Mouse (Mus musculus): Measurements from ENCODE around the gene Dnlz. TPM values are rescaled to one million over a fixed set of nuclear protein-coding genes. Genes with fewer than 3 reads are reported as not detected.
A peak's percentile ranks its signal among the peaks of the same experiment; 100 is the strongest.

Dnlz gene
- total and polyA plus RNA-seq, 3 experiments = 21.8 to 27.7 TPM; not detected in 1

GRCm38 (mm10) chr2:26351358-26352290 lies at the start of gene Dnlz (continued):
- TF ChIP-seq CHD2 (IDR thresholded peaks at IDR 0.05; ENCODE audit: low read length) (no peak), TBP (IDR thresholded peaks at IDR 0.05; ENCODE audit: low read depth, low read length) (0 out of 2 replicates have a peak, but pooled peaks have one; percentile 26), MEF2A (IDR thresholded peaks at IDR 0.05; ENCODE audit: extremely low read depth, insufficient replicate concordance, low read depth, low read length, poor library complexity, severe bottlenecking) (no peak)

- no peak overlapping the region for H3K9ac ChIP-seq (ENCODE audit: control insufficient read depth, low read depth, low read length, poor library complexity, severe bottlenecking)
- TF ChIP-seq MYB (IDR thresholded peaks at IDR 0.05; ENCODE audit: low read depth, low read length) (no peak), SMC3 (IDR thresholded peaks at IDR 0.05; ENCODE audit: low read depth, low read length) (no peak), MAZ (IDR thresholded peaks at IDR 0.05; ENCODE audit: low read depth, low read length) (no peak), MXI1 (IDR thresholded peaks at IDR 0.05; ENCODE audit: low read depth, low read length) (no peak), GABPA (IDR thresholded peaks at IDR 0.05; ENCODE audit: low read depth, low read length) (no peak), MEF2A (IDR thresholded peaks at IDR 0.05; ENCODE audit: extremely low read depth, insufficient replicate concordance, low read depth, low read length, poor library complexity, severe bottlenecking) (no peak), POLR2A (IDR thresholded peaks at IDR 0.05; ENCODE audit: control insufficient read depth in 1 of 2, insufficient read depth in 1 of 2, low read depth in 1 of 2, low read length in 2 of 2, poor library complexity in 1 of 2) (no peak), CTCF (IDR thresholded peaks at IDR 0.05 in 2 of 3, conservative IDR thresholded peaks at IDR 0.05 in 1 of 3; ENCODE audit: control insufficient read depth in 1 of 3, insufficient read depth in 1 of 3, low read depth in 2 of 3, low read length in 3 of 3, poor library complexity in 1 of 3, severe bottlenecking in 1 of 3) (no peak), TAL1 (IDR thresholded peaks at IDR 0.05; ENCODE audit: low read length) (no peak)
- no peak for DNase-seq (ENCODE audit: low read depth, low spot score)
- H3K27me3 ChIP-seq (ENCODE audit: control insufficient read depth in 1 of 2, insufficient read depth in 2 of 2, low read length in 2 of 2) = no peaks in the 10 kb centered on the region
- H3K4me1 ChIP-seq (ENCODE audit: control insufficient read depth in 1 of 2, insufficient read depth in 2 of 2, low read length in 2 of 2) = no peaks in the 10 kb centered on the region; a peak in 1 of 4 replicates
- H3K27ac ChIP-seq (ENCODE audit: control insufficient read depth, low read depth, low read length) = no peak overlapping the region
- no peak overlapping the region for H3K4me3 ChIP-seq (ENCODE audit: control insufficient read depth in 1 of 2, insufficient read depth in 1 of 2, low read depth in 2 of 2, low read length in 2 of 2)
- no peaks in the 10 kb centered on the region for H3K9me3 ChIP-seq (replicated peaks; ENCODE audit: insufficient read depth, low read length)
- no peaks in the 10 kb centered on the region; the same call in none of the 2 replicates for H3K79me2 ChIP-seq (ENCODE audit: control insufficient read depth, insufficient read depth, low read length, poor library complexity)
- peaks cover 0 to 8% of the 10 kb centered on the region in 2 experiments; a peak in 2 of 4 replicates for H3K36me3 ChIP-seq (ENCODE audit: control insufficient read depth in 1 of 2, insufficient read depth in 2 of 2, low read length in 2 of 2)
Observed at GRCm38 (mm10) chr2:26401023-26401422, 49.1 kb upstream of the Dnlz start.

GRCm38 (mm10) chr2:26400296-26400695 lies 48.4 kb upstream of the Dnlz start:
- TF ChIP-seq ZKSCAN1 (IDR thresholded peaks at IDR 0.05; ENCODE audit: low read depth, low read length) (no peak), JUND (IDR thresholded peaks at IDR 0.05; ENCODE audit: low read depth, low read length) (no peak), TAL1 (IDR thresholded peaks at IDR 0.05; ENCODE audit: low read length) (no peak), ETS1 (IDR thresholded peaks at IDR 0.05; ENCODE audit: low read depth, low read length) (no peak), ZMIZ1 (IDR thresholded peaks at IDR 0.05; ENCODE audit: low read depth, low read length) (no peak), RCOR1 (IDR thresholded peaks at IDR 0.05; ENCODE audit: low read depth, low read length) (no peak), MAFK (IDR thresholded peaks at IDR 0.05; ENCODE audit: borderline replicate concordance, low read depth, low read length) (no peak), SMC3 (IDR thresholded peaks at IDR 0.05; ENCODE audit: low read depth, low read length) (no peak), USF2 (IDR thresholded peaks at IDR 0.05; ENCODE audit: borderline replicate concordance in 1 of 2, insufficient read depth in 1 of 2, low read depth in 1 of 2, low read length in 2 of 2) (no peak), HCFC1 (IDR thresholded peaks at IDR 0.05; ENCODE audit: low read depth, low read length) (no peak), GABPA (IDR thresholded peaks at IDR 0.05; ENCODE audit: low read depth, low read length) (no peak)
- Histone ChIP-seq H3K27me3 (ENCODE audit: control insufficient read depth in 1 of 2, insufficient read depth in 2 of 2, low read length in 2 of 2) (no peaks in the 10 kb centered on the region), H3K4me1 (ENCODE audit: control insufficient read depth in 1 of 2, insufficient read depth in 2 of 2, low read length in 2 of 2) (no peaks in the 10 kb centered on the region), H3K79me2 (ENCODE audit: control insufficient read depth, insufficient read depth, low read length, poor library complexity) (no peaks in the 10 kb centered on the region; the same call in 1 of the 2 replicates), H3K27ac (ENCODE audit: control insufficient read depth, low read depth, low read length) (no peak overlapping the region), H3K9ac (ENCODE audit: control insufficient read depth, low read depth, low read length, poor library complexity, severe bottlenecking) (no peak overlapping the region), H3K4me3 (ENCODE audit: control insufficient read depth in 1 of 2, insufficient read depth in 1 of 2, low read depth in 2 of 2, low read length in 2 of 2) (no peak overlapping the region), H3K9me3 (replicated peaks; ENCODE audit: insufficient read depth, low read length) (no peaks in the 10 kb centered on the region), H3K36me3 (ENCODE audit: control insufficient read depth in 1 of 2, insufficient read depth in 2 of 2, low read length in 2 of 2) (peaks cover 0 to 15% of the 10 kb centered on the region in 2 experiments; a peak in 2 of 4 replicates)
- DNase-seq (ENCODE audit: low read depth, low spot score) = no peak
